Mouse (Mus musculus) gastrocnemius, postnatal 14 days (tissue): ENCODE results near the gene Ak1. TPM values are rescaled to one million over a fixed set of nuclear protein-coding genes. Genes with fewer than 3 reads are reported as not detected.
A peak's percentile ranks its signal among the peaks of the same experiment; 100 is the strongest.

Experiments used
- DNase-seq: peaks from one replicate; pipeline ENCODE4 v3.0.0; 2021; ENCODE audit warnings: mixed read lengths
- intact Hi-C: fragments of 180-260 bp; cut with DNase I; formaldehyde crosslinking; loops from one replicate; pipeline ENCODE4 v1.15.1; 2025; ENCODE audit warnings: low total_unique reads
- microRNA-seq, 2 experiments: library from miRNA; unstranded; fragments of <30 nt; microRNA quantifications; one replicate each; pipeline ENCODE4 v1.2.0; 2021
- total RNA-seq, 2 experiments: library from RNA; stranded (reverse); gene quantifications; 2 replicates each; pipeline ENCODE4 v1.2.3; 2021

The Ak1 gene
- total RNA-seq, 2 experiments from 2014 or later: 1,800 to 1,917 TPM

GRCm38 (mm10) chr2:32671907-32672595 is 50.5 kb downstream of the Ak1 start:
- intact Hi-C loops: no loop called here
- no peak for DNase-seq

- DNase-seq: no peak
- intact Hi-C loops: no loop called here
These were observed 51.8 kb downstream of the Ak1 start for GRCm38 (mm10) chr2:32673176-32673917.

GRCm38 (mm10) chr2:32676821-32677220 is 55.3 kb downstream of the Ak1 start:
- no peak for DNase-seq
- intact Hi-C loops: no loop called here

GRCm38 (mm10) chr2:32677683-32678082 is 56.1 kb downstream of the Ak1 start:
- DNase-seq: no peak
- intact Hi-C loops: no loop called here

GRCm38 (mm10) chr2:32680051-32680451 is 58.5 kb downstream of the Ak1 start:
- peak; percentile 57 for DNase-seq
- intact Hi-C loops: loop anchor here (5.0 kb wide), 1 partner anchor 38 kb away; no protein-coding TSS in a partner anchor

- intact Hi-C loops: loop anchor here (5.0 kb wide), 1 partner anchor 39 kb away; no protein-coding TSS in a partner anchor
These were observed 59.5 kb downstream of the Ak1 start for GRCm38 (mm10) chr2:32680961-32681650.

GRCm38 (mm10) chr2:32681754-32682153 is 60.2 kb downstream of the Ak1 start:
- no peak for DNase-seq
- intact Hi-C loops: loop anchor here (5.0 kb wide), 1 partner anchor 39 kb away; no protein-coding TSS in a partner anchor

More at GRCm38 (mm10) chr2:32680961-32681650, 59.5 kb downstream of the Ak1 start:
- no peak for DNase-seq

- DNase-seq: peak; percentile 61
- intact Hi-C loops: loop anchor here (5.0 kb wide), 1 partner anchor 41 kb away; no protein-coding TSS in a partner anchor
These were observed 61.3 kb downstream of the Ak1 start for GRCm38 (mm10) chr2:32682721-32683417.

- no peak for DNase-seq
- intact Hi-C loops: loop anchor here (5.0 kb wide), 1 partner anchor 41 kb away; no protein-coding TSS in a partner anchor
These were observed 62.1 kb downstream of the Ak1 start for GRCm38 (mm10) chr2:32683701-32684100.

Small RNA genes lying within 50 kb of the gene (microRNA-seq; reads per million reads assigned to microRNA genes)
- 0 reads per million in 2 experiments for gene Gm47291
- 0 reads per million in 2 experiments for gene Mir1954

Other genes with a start within 250 kb of the Ak1 start
- 10 to 100 TPM; 44.1 to 49.3 TPM for gene 1110008P14Rik, start 239.8 kb upstream of the Ak1 start, total RNA-seq
- 1 to 10 TPM; 2.6 to 4.7 TPM for gene Lcn2, start 233.5 kb upstream of the Ak1 start, total RNA-seq
- 10 to 100 TPM; 41.3 to 43.2 TPM for gene Ptges2, start 225.9 kb upstream of the Ak1 start, total RNA-seq
- gene Naif1, start 171.3 kb upstream of the Ak1 start, total RNA-seq: 1 to 10 TPM; 2.4 to 3.1 TPM
- 10 to 100 TPM; 18.1 to 47.8 TPM for gene Slc25a25, start 170.3 kb upstream of the Ak1 start, total RNA-seq
- 1 to 10 TPM; 3.5 to 4.2 TPM for gene Fam102a, start 86.4 kb upstream of the Ak1 start, total RNA-seq
- gene Dpm2, start 50.9 kb upstream of the Ak1 start, total RNA-seq: 10 to 100 TPM; 17.6 to 17.8 TPM
- not detected for gene Pip5kl1, start 47.0 kb upstream of the Ak1 start, total RNA-seq
- not detected for gene 9430097D07Rik, start 46.1 kb upstream of the Ak1 start, total RNA-seq
- 10 to 100 TPM; 25.6 to 26.3 TPM for gene St6galnac4, start 34.7 kb upstream of the Ak1 start, total RNA-seq
- 10 to 100 TPM; 42.7 to 51.0 TPM for gene St6galnac6, start 22.0 kb upstream of the Ak1 start, total RNA-seq
- gene Eng, start 24.8 kb downstream of the Ak1 start, total RNA-seq: 10 to 100 TPM; 46.8 to 49.3 TPM
- 10 to 100 TPM in 1 of 2 experiments, 1 to 10 TPM in 1; 6.7 to 11.1 TPM for gene Fpgs, start 82.4 kb downstream of the Ak1 start, total RNA-seq
- gene Cdk9, start 91.3 kb downstream of the Ak1 start, total RNA-seq: 10 to 100 TPM; 21.3 to 23.9 TPM
- 10 to 100 TPM; 10.2 to 16.1 TPM for gene Sh2d3c, start 99.3 kb downstream of the Ak1 start, total RNA-seq
- gene 6330409D20Rik, start 119.3 kb downstream of the Ak1 start, total RNA-seq: not detected
- gene Tor2a, start 135.5 kb downstream of the Ak1 start, total RNA-seq: 1 to 10 TPM; 7.5 to 8.2 TPM
- gene Ttc16, start 153.9 kb downstream of the Ak1 start, total RNA-seq: not detected
- 1 to 10 TPM; 2.4 to 3.0 TPM for gene Ptrh1, start 154.0 kb downstream of the Ak1 start, total RNA-seq
- gene Cfap157, start 162.7 kb downstream of the Ak1 start, total RNA-seq: under 1 TPM in 1 of 2 experiments, not detected in 1; 0.35 TPM
- 10 to 100 TPM in 1 of 2 experiments, 1 to 10 TPM in 1; 7.2 to 10.6 TPM for gene Stxbp1, start 225.5 kb downstream of the Ak1 start, total RNA-seq